Mouse (Mus musculus): ENCODE measurements around the gene Cntnap5c.
"Not testable (repeated sequence)": the region's sequence is repeated elsewhere in the genome, so short reads cannot be mapped to it uniquely, and the experiment has no call there.

DNA sequence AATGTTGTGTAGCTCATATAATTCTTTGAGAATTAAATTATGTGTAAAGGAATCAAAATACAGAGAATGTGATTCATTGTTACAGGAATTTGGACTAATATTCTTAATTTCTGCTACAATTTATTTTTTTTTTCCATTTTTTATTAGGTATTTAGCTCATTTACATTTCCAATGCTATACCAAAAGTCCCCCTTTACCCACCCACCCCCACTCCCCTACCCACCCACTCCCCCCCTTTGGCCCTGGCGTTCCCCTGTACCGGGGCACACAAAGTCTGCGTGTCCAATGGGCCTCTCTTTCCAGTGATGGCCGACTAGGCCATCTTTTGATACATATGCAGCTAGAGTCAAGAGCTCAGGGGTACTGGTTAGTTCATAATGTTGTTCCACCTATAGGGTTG is 86.4 kb downstream of the Cntnap5c start:
- TF ChIP-seq GATA1 (IDR thresholded peaks at IDR 0.05; ENCODE audit: borderline replicate concordance, low read length); FLI1 (IDR thresholded peaks at IDR 0.05; ENCODE audit: low read length): not testable (repeated sequence)

Data from megakaryocyte, embryonic 14.5 days (primary cell).